Mouse (Mus musculus): ENCODE data around the gene Atp13a1.

Atp13a1 gene

GRCm38 (mm10) chr8:69790773-69791367, at the start of gene Atp13a1, which contains the start of gene Zfp866:
TSS of gene Atp13a1 (plus strand) at chr8:69791163.
TSS of gene Zfp866 (minus strand) at chr8:69791178.
- peak; percentile 91 for DNase-seq

GRCm38 (mm10) chr8:69741231-69741630, 49.7 kb upstream of the Atp13a1 start:
- DNase-seq: no peak

- peak; percentile 98 for DNase-seq
Observed at GRCm38 (mm10) chr8:69749544-69750454, 41.2 kb upstream of the Atp13a1 start, which contains the start of gene Zfp963. TSS of gene Zfp963 (minus strand) at chr8:69749970.

- DNase-seq: no peak
Observed at GRCm38 (mm10) chr8:69752437-69752836, 38.5 kb upstream of the Atp13a1 start.

- no peak for DNase-seq
Observed at GRCm38 (mm10) chr8:69758316-69758715, 32.6 kb upstream of the Atp13a1 start.

GRCm38 (mm10) chr8:69761814-69762445, 29.0 kb upstream of the Atp13a1 start:
- DNase-seq: no peak

- no peak for DNase-seq
Observed at GRCm38 (mm10) chr8:69771221-69771620, 19.7 kb upstream of the Atp13a1 start.

GRCm38 (mm10) chr8:69772106-69772505, 18.9 kb upstream of the Atp13a1 start:
- DNase-seq: no peak

- DNase-seq: peak; percentile 89
Observed at GRCm38 (mm10) chr8:69774503-69775148, 16.3 kb upstream of the Atp13a1 start, which contains the start of gene Gm20422. TSS of gene Gm20422 (minus strand) at chr8:69774886.

GRCm38 (mm10) chr8:69775149-69775534, 15.8 kb upstream of the Atp13a1 start:
- no peak for DNase-seq

GRCm38 (mm10) chr8:69777111-69777510, 13.9 kb upstream of the Atp13a1 start:
- no peak for DNase-seq

- DNase-seq: no peak
Observed at GRCm38 (mm10) chr8:69789105-69789504, 1.9 kb upstream of the Atp13a1 start.

GRCm38 (mm10) chr8:69789731-69790130, 1.2 kb upstream of the Atp13a1 start:
- DNase-seq: no peak

- no peak for DNase-seq
Observed at GRCm38 (mm10) chr8:69790364-69790763, 599 bp upstream of the Atp13a1 start.

GRCm38 (mm10) chr8:69791415-69792068, 579 bp downstream of the Atp13a1 start:
- DNase-seq: no peak

GRCm38 (mm10) chr8:69793666-69794065, 2.7 kb downstream of the Atp13a1 start:
- no peak for DNase-seq

- no peak for DNase-seq
Observed at GRCm38 (mm10) chr8:69794096-69794495, 3.1 kb downstream of the Atp13a1 start.

GRCm38 (mm10) chr8:69794901-69795300, 3.9 kb downstream of the Atp13a1 start:
- no peak for DNase-seq

GRCm38 (mm10) chr8:69796721-69797345, 5.9 kb downstream of the Atp13a1 start:
- no peak for DNase-seq

GRCm38 (mm10) chr8:69797661-69798060, 6.7 kb downstream of the Atp13a1 start:
- DNase-seq: no peak

GRCm38 (mm10) chr8:69799261-69799660, 8.3 kb downstream of the Atp13a1 start:
- DNase-seq: no peak

- DNase-seq: no peak
Observed at GRCm38 (mm10) chr8:69799946-69800345, 9.0 kb downstream of the Atp13a1 start.

Data from thymus, postnatal 25 days (tissue).